Mouse (Mus musculus) stomach, postnatal 0 days (tissue): ENCODE measurements around the gene Dst. TPM values are rescaled to one million over a fixed set of nuclear protein-coding genes. Genes with fewer than 3 reads are reported as not detected.

Experiments
- ATAC-seq: fragments of 200-750 bp; cut with Nextera tagmentation; 2 replicates; pipeline ENCODE4 v1.8.0; 2017; ENCODE audit not compliant: low FRiP score, low TSS enrichment
- DNase-seq: peaks from one replicate; pipeline ENCODE4 v3.0.0-alpha.2; 2016; ENCODE audit warnings: low spot score
- H3K27ac ChIP-seq: fragments of 300-500 bp; sonication (generic); replicated peaks from 2 replicates; pipeline ENCODE4 v1.5.1; 2014; ENCODE audit warnings: mild to moderate bottlenecking, control low read depth
- H3K27me3 ChIP-seq: fragments of 300-500 bp; sonication (generic); 2 replicates; pipeline ENCODE4 v1.6.1; 2014; ENCODE audit warnings: low read length; ENCODE audit not compliant: control insufficient read depth, insufficient read depth
- H3K36me3 ChIP-seq: fragments of 300-500 bp; sonication (generic); 2 replicates; pipeline ENCODE4 v1.6.1; 2014; ENCODE audit warnings: low read length, mixed read lengths; ENCODE audit not compliant: control insufficient read depth, insufficient read depth
- H3K4me1 ChIP-seq: fragments of 300-500 bp; sonication (generic); replicated peaks from 2 replicates; pipeline ENCODE4 v1.6.1; 2014; ENCODE audit warnings: antibody characterized with exemption; ENCODE audit not compliant: control insufficient read depth, insufficient read depth
- H3K4me2 ChIP-seq: fragments of 300-500 bp; sonication (generic); replicated peaks from 2 replicates; pipeline ENCODE4 v1.6.1; 2014; ENCODE audit warnings: low read depth, mild to moderate bottlenecking, control low read depth, moderate library complexity
- H3K4me3 ChIP-seq: fragments of 300-500 bp; sonication (generic); 2 replicates; pipeline ENCODE4 v1.5.1; 2014; ENCODE audit warnings: low read depth, low read length, control low read depth
- H3K9ac ChIP-seq: fragments of 300-500 bp; sonication (generic); 2 replicates; pipeline ENCODE4 v1.6.1; 2014; ENCODE audit warnings: mild to moderate bottlenecking, low read length, control low read depth, mixed read lengths
- H3K9me3 ChIP-seq: fragments of 300-500 bp; sonication (generic); 2 replicates; pipeline ENCODE4 v1.6.1; 2016; ENCODE audit warnings: low read length; ENCODE audit not compliant: control insufficient read depth
- CTCF ChIP-seq: IDR thresholded peaks from 2 replicates; pipeline ENCODE4 v1.5.1; 2016; ENCODE audit warnings: antibody characterized with exemption, low read depth, mild to moderate bottlenecking, moderate library complexity
- EP300 ChIP-seq: optimal IDR thresholded peaks from 2 replicates; pipeline ENCODE3; 2016; ENCODE audit warnings: antibody characterized with exemption
- WGBS: fragments of 180-500 bp; shearing (Covaris S2); extraction: QIAGEN DNeasy Blood & Tissue Kit; methylation state at CpG from one replicate; pipeline ENCODE4 v1.1.7; 2014; 5-methylcytosine and 5-hydroxymethylcytosine counted together
- polyA plus RNA-seq: library from polyadenylated mRNA; unstranded; fragments of >200 nt; fragmentation: Nextera tagmentation; extraction: Ambion mirVana; gene quantifications from 2 replicates; pipeline ENCODE4 v1.2.1, GENCODE M21; 2015

Dst gene
- 16.4 and 17.1 TPM in 2 replicates for polyA plus RNA-seq

DNA sequence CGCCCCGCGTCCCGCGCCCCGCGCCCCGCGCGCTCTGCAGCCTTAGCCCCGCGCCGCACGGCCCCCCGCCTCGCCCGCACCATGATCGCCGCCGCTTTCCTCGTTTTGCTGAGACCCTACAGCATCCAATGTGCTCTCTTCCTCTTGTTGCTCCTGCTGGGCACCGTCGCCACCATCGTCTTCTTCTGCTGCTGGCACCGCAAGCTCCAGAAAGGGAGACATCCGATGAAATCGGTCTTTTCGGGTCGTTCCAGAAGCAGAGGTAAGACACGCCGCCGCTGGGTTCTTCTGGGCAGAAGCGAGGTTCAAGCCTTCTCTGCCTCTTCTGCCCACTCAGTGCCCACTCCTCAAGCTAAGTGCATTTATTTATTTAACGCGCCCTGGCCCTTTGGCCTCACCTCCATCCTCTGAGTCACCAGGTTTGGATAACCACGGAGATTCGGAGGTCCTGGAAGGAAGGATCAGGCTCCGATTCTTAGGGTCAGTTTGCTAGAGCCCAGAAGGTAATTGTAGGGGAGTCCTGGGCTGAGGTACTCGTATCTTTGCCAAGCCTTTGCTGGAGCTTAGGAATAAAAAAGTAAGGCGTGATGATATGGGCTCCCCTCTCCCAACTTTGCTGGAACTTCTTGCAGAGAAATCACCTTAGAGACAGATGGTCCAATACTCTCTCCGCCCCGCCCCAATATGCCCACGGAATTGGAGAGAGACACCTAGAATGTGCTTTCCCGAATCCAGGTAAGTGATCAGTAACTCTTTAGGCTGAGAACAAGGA, at the start of gene Dst:
Gene Dst (plus strand): TSS at position 35 of the 772 bp plus-strand sequence.
- no peak for TF ChIP-seq EP300
- no peak for TF ChIP-seq CTCF
- peaks cover 3% of the 10 kb centered on the region; the same call in 1 of the 2 replicates for H3K27me3 ChIP-seq
- 5% methylated on average over 28 of the region's 44 CpGs for WGBS
- H3K9me3 ChIP-seq, result no peaks in the 10 kb centered on the region
- peak within 1 kb of the TSS; percentile 56 for H3K9ac ChIP-seq
- peak within 1 kb of the TSS; percentile 57 for H3K4me3 ChIP-seq
- ATAC-seq (no peak; the same call in none of the 2 replicates), DNase-seq (no peak)
- peak within 1 kb of the TSS; percentile 82 for H3K4me2 ChIP-seq
- no peaks in the 10 kb centered on the region for H3K36me3 ChIP-seq
- H3K27ac ChIP-seq, result no peak within 1 kb of the TSS
- H3K4me1 ChIP-seq, result no peaks in the 10 kb centered on the region; the same call in 1 of the 2 replicates

DNA sequence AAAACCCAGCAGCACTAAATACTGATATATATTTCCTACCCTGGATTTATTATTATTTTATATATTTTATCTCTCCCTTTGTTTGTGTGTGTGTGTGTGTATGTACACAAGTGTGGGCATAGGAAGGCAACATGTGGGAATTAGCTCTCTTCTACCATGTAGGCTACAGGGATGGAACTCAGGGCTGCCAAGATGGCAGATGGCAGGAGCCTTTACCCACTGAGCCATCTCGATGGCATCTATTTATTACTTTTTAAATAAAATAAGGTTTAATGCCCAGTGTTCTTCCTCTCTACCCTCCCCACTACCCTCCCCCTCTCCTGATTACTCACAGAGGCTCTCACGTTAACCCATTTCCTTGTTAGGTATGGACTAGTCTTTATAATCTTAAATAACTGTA, 39.0 kb upstream of the Dst start:
- Histone ChIP-seq H3K4me2 (no peak overlapping the region), H3K9me3 (no peaks in the 10 kb centered on the region), H3K36me3 (no peaks in the 10 kb centered on the region), H3K27ac (no peak overlapping the region), H3K4me3 (no peak overlapping the region), H3K27me3 (no peaks in the 10 kb centered on the region), H3K4me1 (no peaks in the 10 kb centered on the region), H3K9ac (no peak overlapping the region)
- ATAC-seq, result no peak
- WGBS, result 88% methylated on average over 2 of the region's 2 CpGs
- TF ChIP-seq CTCF, result no peak
- no peak for TF ChIP-seq EP300
- no peak for DNase-seq

DNA sequence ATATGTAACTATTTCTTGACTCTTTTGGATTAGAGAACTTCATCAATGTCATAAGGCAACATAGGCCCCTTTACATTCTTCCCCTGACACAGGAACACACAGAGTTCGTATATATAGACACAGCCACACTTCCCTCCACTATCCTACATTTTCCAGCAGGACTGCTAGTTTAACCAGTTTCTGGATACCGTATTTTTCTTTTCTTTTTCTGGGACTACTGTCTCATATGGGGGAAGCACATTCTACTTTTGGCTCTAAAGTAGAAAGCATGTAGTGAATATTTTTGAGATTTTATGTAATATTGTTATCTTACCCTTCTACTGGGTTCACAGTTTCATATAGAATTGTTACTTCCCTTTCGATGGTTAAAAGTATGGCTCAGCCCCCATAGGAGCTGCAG, 38.6 kb upstream of the Dst start:
- no peak for ATAC-seq
- Histone ChIP-seq H3K36me3 (no peaks in the 10 kb centered on the region), H3K4me3 (no peak overlapping the region), H3K27me3 (no peaks in the 10 kb centered on the region), H3K4me1 (no peaks in the 10 kb centered on the region), H3K27ac (no peak overlapping the region), H3K9ac (no peak overlapping the region), H3K9me3 (no peaks in the 10 kb centered on the region), H3K4me2 (no peak overlapping the region)
- WGBS, result 80% methylated on average over 3 of the region's 3 CpGs
- TF ChIP-seq CTCF (no peak), EP300 (no peak)
- no peak for DNase-seq

DNA sequence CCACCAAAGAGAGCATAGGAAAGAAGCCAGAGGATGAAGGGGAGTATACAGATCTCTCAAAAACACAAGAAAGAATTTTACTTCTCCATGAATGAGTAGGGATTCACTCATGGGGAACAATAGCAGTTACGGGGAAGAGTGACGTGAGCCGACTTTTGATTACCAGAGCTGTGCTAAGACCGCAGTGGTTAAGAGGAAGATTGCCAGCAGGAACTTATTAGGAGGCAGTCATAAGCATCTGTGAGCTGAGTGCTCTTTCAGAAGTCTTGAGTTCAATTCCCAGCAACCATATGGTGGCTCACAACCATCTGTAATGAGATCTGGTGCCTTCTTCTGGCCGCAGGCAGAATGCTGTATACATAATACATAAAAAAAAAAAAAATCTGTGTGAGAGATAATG, 34.5 kb upstream of the Dst start:
- Histone ChIP-seq H3K4me1 (no peaks in the 10 kb centered on the region), H3K4me2 (no peak overlapping the region), H3K9me3 (no peaks in the 10 kb centered on the region), H3K36me3 (no peaks in the 10 kb centered on the region), H3K27ac (no peak overlapping the region), H3K9ac (no peak overlapping the region), H3K4me3 (no peak overlapping the region), H3K27me3 (no peaks in the 10 kb centered on the region)
- TF ChIP-seq CTCF (no peak), EP300 (no peak)
- 86% methylated on average over 5 of the region's 5 CpGs for WGBS
- no peak for DNase-seq
- ATAC-seq, result no peak

DNA sequence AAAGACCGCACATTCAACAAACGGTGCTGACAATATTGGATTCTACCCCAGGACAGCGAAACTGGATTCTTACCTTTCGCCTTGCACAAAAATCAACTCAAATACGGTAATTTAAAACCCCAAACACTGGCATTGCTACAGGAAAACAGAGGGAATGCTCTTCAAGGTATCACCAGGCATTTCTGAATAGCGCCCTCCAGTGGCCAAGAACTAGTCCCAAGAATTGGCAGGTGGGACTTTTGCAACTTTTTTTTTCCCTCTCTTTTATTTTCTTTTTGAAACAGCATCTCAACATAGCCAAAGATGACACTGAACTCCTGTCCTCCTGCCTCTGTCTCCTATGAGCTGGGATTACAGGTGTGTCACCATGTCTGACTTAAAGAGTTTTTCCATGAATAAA, 32.3 kb upstream of the Dst start:
- 50% methylated on average over 6 of the region's 6 CpGs for whole genome bisulfite sequencing
- Histone ChIP-seq H3K4me2 (no peak overlapping the region), H3K27me3 (no peaks in the 10 kb centered on the region), H3K9ac (no peak overlapping the region), H3K4me3 (no peak overlapping the region), H3K4me1 (no peaks in the 10 kb centered on the region), H3K9me3 (no peaks in the 10 kb centered on the region), H3K36me3 (no peaks in the 10 kb centered on the region), H3K27ac (no peak overlapping the region)
- DNase-seq (peak; percentile 29), ATAC-seq (no peak)
- TF ChIP-seq EP300 (no peak), CTCF (peak; percentile 59)

DNA sequence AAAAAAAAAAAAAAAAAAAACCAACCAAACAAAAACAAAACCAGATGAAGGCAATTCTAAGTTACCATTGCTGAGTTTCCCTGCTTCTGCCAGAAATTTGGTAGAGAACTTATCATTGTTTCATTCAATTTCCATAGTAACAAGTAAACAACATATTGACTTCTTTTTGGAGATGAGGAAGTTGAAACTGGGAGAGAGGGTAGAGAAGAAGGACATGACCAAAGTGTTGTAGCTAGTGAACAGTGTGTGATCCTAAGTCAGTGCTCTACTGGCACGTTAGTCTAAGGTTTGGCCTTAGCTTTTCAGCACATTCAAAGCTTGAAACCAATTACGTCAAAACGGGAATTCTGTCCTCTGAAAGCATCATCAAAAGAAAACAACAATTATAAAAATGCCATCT, 31.6 kb upstream of the Dst start:
- H3K4me1 ChIP-seq, result no peaks in the 10 kb centered on the region
- H3K27ac ChIP-seq, result no peak overlapping the region
- no peaks in the 10 kb centered on the region for H3K36me3 ChIP-seq
- no peak overlapping the region for H3K9ac ChIP-seq
- ATAC-seq (no peak), DNase-seq (no peak)
- H3K27me3 ChIP-seq, result no peaks in the 10 kb centered on the region
- H3K4me2 ChIP-seq, result no peak overlapping the region
- H3K4me3 ChIP-seq, result no peak overlapping the region
- no peak for TF ChIP-seq CTCF
- TF ChIP-seq EP300, result no peak
- WGBS, result 91% methylated on average over 3 of the region's 3 CpGs
- no peaks in the 10 kb centered on the region for H3K9me3 ChIP-seq
